Mouse (Mus musculus) heart, embryonic 13.5 days (tissue): ENCODE results near the gene Aldh1a2. TPM values are rescaled to one million over a fixed set of nuclear protein-coding genes. Genes with fewer than 3 reads are reported as not detected.

Experiments
- ATAC-seq: fragments of 200-750 bp; cut with Nextera tagmentation; 2 replicates; pipeline ENCODE4 v1.8.0; 2017; ENCODE audit warnings: moderate TSS enrichment; ENCODE audit not compliant: insufficient number of reproducible peaks, low FRiP score, low TSS enrichment; ENCODE audit errors: extremely low read depth
- H3K27ac ChIP-seq: fragments of 300-500 bp; sonication (generic); replicated peaks from 2 replicates; pipeline ENCODE4 v1.5.1; 2015; ENCODE audit warnings: moderate library complexity, mild to moderate bottlenecking, inconsistent platforms
- H3K27me3 ChIP-seq: fragments of 300-500 bp; sonication (generic); replicated peaks from 2 replicates; pipeline ENCODE4 v1.6.1; 2015; ENCODE audit warnings: mild to moderate bottlenecking, inconsistent platforms
- H3K36me3 ChIP-seq: fragments of 300-500 bp; sonication (generic); 2 replicates; pipeline ENCODE4 v1.6.1; 2015; ENCODE audit warnings: mild to moderate bottlenecking, inconsistent platforms
- H3K4me1 ChIP-seq: fragments of 300-500 bp; sonication (generic); 2 replicates; pipeline ENCODE4 v1.6.1; 2015; ENCODE audit warnings: inconsistent platforms
- H3K4me2 ChIP-seq: fragments of 300-500 bp; sonication (generic); 2 replicates; pipeline ENCODE4 v1.6.1; 2015; ENCODE audit warnings: inconsistent platforms, mild to moderate bottlenecking, moderate library complexity
- H3K4me3 ChIP-seq: fragments of 300-500 bp; sonication (generic); 2 replicates; pipeline ENCODE4 v1.5.1; 2015; ENCODE audit warnings: moderate library complexity, mild to moderate bottlenecking, inconsistent platforms
- H3K9ac ChIP-seq: fragments of 300-500 bp; sonication (generic); 2 replicates; pipeline ENCODE4 v1.6.1; 2015; ENCODE audit warnings: inconsistent platforms, mild to moderate bottlenecking, moderate library complexity
- H3K9me3 ChIP-seq: fragments of 300-500 bp; sonication (generic); 2 replicates; pipeline ENCODE4 v1.6.1; 2016; ENCODE audit warnings: inconsistent platforms
- WGBS: fragments of 180-500 bp; shearing (Covaris S2); methylation state at CpG from one replicate; pipeline ENCODE4 v1.1.7; 2015; ENCODE audit warnings: mixed read lengths; 5-methylcytosine and 5-hydroxymethylcytosine counted together
- polyA plus RNA-seq: library from polyadenylated mRNA; unstranded; fragments of >200 nt; fragmentation: Nextera tagmentation; extraction: Ambion mirVana; gene quantifications from 2 replicates; pipeline ENCODE4 v1.2.1, GENCODE M21; 2015

Aldh1a2 gene
- polyA plus RNA-seq, 1 experiment from 2014 or later: 44.9 TPM

GRCm38 (mm10) chr9:71217793-71218095, 2.2 kb downstream of the Aldh1a2 start:
- H3K4me1 ChIP-seq: peaks cover 10% of the 10 kb centered on the region
- peaks cover 71% of the 10 kb centered on the region for H3K27me3 ChIP-seq
- no peak for ATAC-seq
- no peak overlapping the region for H3K9ac ChIP-seq
- H3K27ac ChIP-seq: no peak overlapping the region
- no peaks in the 10 kb centered on the region for H3K36me3 ChIP-seq
- H3K4me2 ChIP-seq: peak overlapping the region; percentile 75; the same call in 1 of the 2 replicates
- H3K4me3 ChIP-seq: peak overlapping the region; percentile 55; the same call in 1 of the 2 replicates
- 33% methylated on average over 5 of the region's 5 CpGs for WGBS
- H3K9me3 ChIP-seq: no peaks in the 10 kb centered on the region

GRCm38 (mm10) chr9:71219161-71219560, 3.6 kb downstream of the Aldh1a2 start:
- no peaks in the 10 kb centered on the region for H3K36me3 ChIP-seq
- H3K9me3 ChIP-seq: no peaks in the 10 kb centered on the region
- peaks cover 58% of the 10 kb centered on the region for H3K27me3 ChIP-seq
- no peak for ATAC-seq
- H3K9ac ChIP-seq: no peak overlapping the region
- 75% methylated on average over 4 of the region's 4 CpGs for WGBS
- no peak overlapping the region for H3K4me2 ChIP-seq
- H3K4me1 ChIP-seq: peaks cover 10% of the 10 kb centered on the region
- no peak overlapping the region for H3K27ac ChIP-seq
- no peak overlapping the region for H3K4me3 ChIP-seq

- no peak overlapping the region for H3K4me3 ChIP-seq
- no peaks in the 10 kb centered on the region for H3K9me3 ChIP-seq
- no peak overlapping the region for H3K9ac ChIP-seq
- H3K36me3 ChIP-seq: no peaks in the 10 kb centered on the region
- 32% methylated on average over 2 of the region's 2 CpGs for WGBS
- peaks cover 45% of the 10 kb centered on the region for H3K27me3 ChIP-seq
- no peak for ATAC-seq
- peaks cover 10% of the 10 kb centered on the region for H3K4me1 ChIP-seq
- H3K27ac ChIP-seq: no peak overlapping the region
- H3K4me2 ChIP-seq: no peak overlapping the region
These were observed 4.8 kb downstream of the Aldh1a2 start for GRCm38 (mm10) chr9:71220401-71220800.

GRCm38 (mm10) chr9:71227226-71227970, 11.8 kb downstream of the Aldh1a2 start:
- ATAC-seq: no peak
- no peak overlapping the region for H3K4me2 ChIP-seq

GRCm38 (mm10) chr9:71230011-71230410, 14.4 kb downstream of the Aldh1a2 start:
- Histone ChIP-seq H3K4me3 (no peak overlapping the region), H3K9me3 (no peaks in the 10 kb centered on the region), H3K27ac (no peak overlapping the region), H3K4me2 (no peak overlapping the region), H3K36me3 (no peaks in the 10 kb centered on the region), H3K27me3 (peaks cover 20% of the 10 kb centered on the region), H3K4me1 (peaks cover 4% of the 10 kb centered on the region; the same call in 1 of the 2 replicates), H3K9ac (no peak overlapping the region)
- ATAC-seq: no peak
- WGBS: 9% methylated on average over 6 of the region's 6 CpGs

More at GRCm38 (mm10) chr9:71227226-71227970, 11.8 kb downstream of the Aldh1a2 start:
- H3K4me1 ChIP-seq: peaks cover 4% of the 10 kb centered on the region; the same call in 1 of the 2 replicates
- H3K9me3 ChIP-seq: no peaks in the 10 kb centered on the region
- H3K9ac ChIP-seq: no peak overlapping the region
- 40% methylated on average over 10 of the region's 10 CpGs for WGBS
- H3K27me3 ChIP-seq: peaks cover 23% of the 10 kb centered on the region
- H3K4me3 ChIP-seq: no peak overlapping the region
- H3K36me3 ChIP-seq: no peaks in the 10 kb centered on the region
- no peak overlapping the region for H3K27ac ChIP-seq

- Histone ChIP-seq H3K27me3 (no peaks in the 10 kb centered on the region; the same call in 1 of the 2 replicates), H3K4me1 (0 out of 2 replicates have a peak, but pooled peaks cover under 1% of the 10 kb centered on the region), H3K27ac (no peak overlapping the region), H3K9ac (no peak overlapping the region), H3K4me2 (no peak overlapping the region), H3K9me3 (no peaks in the 10 kb centered on the region), H3K36me3 (no peaks in the 10 kb centered on the region), H3K4me3 (no peak overlapping the region)
- whole genome bisulfite sequencing: 76% methylated on average over 1 of the region's 1 CpGs
- no peak for ATAC-seq
These were observed 21.0 kb downstream of the Aldh1a2 start for GRCm38 (mm10) chr9:71236540-71236939.

- Histone ChIP-seq H3K9me3 (no peaks in the 10 kb centered on the region), H3K4me2 (no peak overlapping the region), H3K27ac (no peak overlapping the region), H3K36me3 (no peaks in the 10 kb centered on the region), H3K27me3 (no peaks in the 10 kb centered on the region; the same call in 1 of the 2 replicates), H3K9ac (no peak overlapping the region), H3K4me1 (peaks cover 13% of the 10 kb centered on the region; the same call in 1 of the 2 replicates), H3K4me3 (no peak overlapping the region)
- ATAC-seq: no peak
- WGBS: 75% methylated on average over 2 of the region's 2 CpGs
These were observed 24.3 kb downstream of the Aldh1a2 start for GRCm38 (mm10) chr9:71239926-71240325.

- H3K4me1 ChIP-seq: peaks cover 13% of the 10 kb centered on the region; the same call in 1 of the 2 replicates
- WGBS: 63% methylated on average over 10 of the region's 10 CpGs
- H3K27me3 ChIP-seq: no peaks in the 10 kb centered on the region; the same call in 1 of the 2 replicates
- no peak for ATAC-seq
- no peak overlapping the region for H3K9ac ChIP-seq
- H3K9me3 ChIP-seq: no peaks in the 10 kb centered on the region
- no peak overlapping the region for H3K4me2 ChIP-seq
- peak overlapping the region; percentile 32 for H3K27ac ChIP-seq
- no peaks in the 10 kb centered on the region for H3K36me3 ChIP-seq
- no peak overlapping the region for H3K4me3 ChIP-seq
These were observed 26.2 kb downstream of the Aldh1a2 start for GRCm38 (mm10) chr9:71241515-71242411.

- no peak for ATAC-seq
- no peak overlapping the region for H3K4me3 ChIP-seq
- H3K27ac ChIP-seq: no peak overlapping the region; the same call in 1 of the 2 replicates
- no peaks in the 10 kb centered on the region for H3K9me3 ChIP-seq
- 69% methylated on average over 5 of the region's 5 CpGs for WGBS
- H3K4me1 ChIP-seq: peaks cover 13% of the 10 kb centered on the region; the same call in 1 of the 2 replicates
- H3K9ac ChIP-seq: no peak overlapping the region
- no peaks in the 10 kb centered on the region for H3K27me3 ChIP-seq
- H3K4me2 ChIP-seq: no peak overlapping the region
- H3K36me3 ChIP-seq: no peaks in the 10 kb centered on the region
These were observed 26.8 kb downstream of the Aldh1a2 start for GRCm38 (mm10) chr9:71242412-71242781.

- Histone ChIP-seq H3K36me3 (no peaks in the 10 kb centered on the region), H3K4me1 (no peaks in the 10 kb centered on the region), H3K4me2 (no peak overlapping the region), H3K9me3 (no peaks in the 10 kb centered on the region), H3K27me3 (peaks cover 6% of the 10 kb centered on the region), H3K9ac (no peak overlapping the region), H3K27ac (no peak overlapping the region), H3K4me3 (no peak overlapping the region)
- WGBS: 76% methylated on average over 2 of the region's 2 CpGs
- no peak for ATAC-seq
These were observed 38.8 kb downstream of the Aldh1a2 start for GRCm38 (mm10) chr9:71254380-71254779.

- Histone ChIP-seq H3K4me1 (peaks cover 8% of the 10 kb centered on the region; the same call in 1 of the 2 replicates), H3K4me2 (no peak overlapping the region), H3K27me3 (peaks cover 10% of the 10 kb centered on the region), H3K4me3 (no peak overlapping the region), H3K27ac (no peak overlapping the region), H3K36me3 (no peaks in the 10 kb centered on the region), H3K9me3 (no peaks in the 10 kb centered on the region), H3K9ac (no peak overlapping the region)
- whole genome bisulfite sequencing: 46% methylated on average over 3 of the region's 3 CpGs
- no peak for ATAC-seq
These were observed 47.1 kb downstream of the Aldh1a2 start for GRCm38 (mm10) chr9:71262711-71263110.
